Mouse (Mus musculus): ENCODE results near the gene Gdf9. TPM values are rescaled to one million over a fixed set of nuclear protein-coding genes. Genes with fewer than 3 reads are reported as not detected.
A peak's percentile ranks its signal among the peaks of the same experiment; 100 is the strongest.

The Gdf9 gene
- polyA plus RNA-seq, 1 experiment: 3.7 TPM

- no peaks in the 10 kb centered on the region for H3K36me3 ChIP-seq (ENCODE audit: control insufficient read depth, insufficient read depth)
- H3K4me2 ChIP-seq (ENCODE audit: low read depth): no peak overlapping the region
- no peaks in the 10 kb centered on the region for H3K79me2 ChIP-seq (ENCODE audit: control insufficient read depth, insufficient read depth)
- no peak overlapping the region for H3ac ChIP-seq (ENCODE audit: control insufficient read depth, insufficient read length)
- peaks cover 8% of the 10 kb centered on the region for H3K27me3 ChIP-seq (ENCODE audit: control insufficient read depth, insufficient read depth, insufficient read length)
- H3K4me3 ChIP-seq: no peak overlapping the region
- TF ChIP-seq MYOG (IDR thresholded peaks at IDR 0.05; ENCODE audit: control insufficient read depth in 1 of 3, insufficient read depth in 1 of 3, insufficient read length in 2 of 3, low read depth in 2 of 3) (no peak), POLR2A (IDR thresholded peaks at IDR 0.05; ENCODE audit: insufficient read length, low read depth) (no peak), E2F4 (IDR thresholded peaks at IDR 0.05; ENCODE audit: insufficient read depth) (no peak), POLR2AphosphoS2 (IDR thresholded peaks at IDR 0.05; ENCODE audit: insufficient read length, low read depth) (no peak), SRF (IDR thresholded peaks at IDR 0.05; ENCODE audit: control insufficient read depth, insufficient read length, low read depth) (no peak), TCF12 (IDR thresholded peaks at IDR 0.05; ENCODE audit: insufficient read depth, poor library complexity, severe bottlenecking) (no peak), CEBPB (IDR thresholded peaks at IDR 0.05; ENCODE audit: insufficient read depth, poor library complexity, severe bottlenecking) (no peak), REST (IDR thresholded peaks at IDR 0.05; ENCODE audit: insufficient read depth, insufficient read length) (no peak), USF1 (IDR thresholded peaks at IDR 0.05; ENCODE audit: low read depth) (no peak), MAX (IDR thresholded peaks at IDR 0.05; ENCODE audit: low read depth) (no peak), MYOD1 (IDR thresholded peaks at IDR 0.05; ENCODE audit: control insufficient read depth in 1 of 3, insufficient read length in 2 of 3, low read depth in 2 of 3) (no peak), TCF3 (IDR thresholded peaks at IDR 0.05; ENCODE audit: insufficient read length, low read depth) (no peak)
Measured at GRCm38 (mm10) chr11:53453031-53453430, 22.2 kb downstream of the Gdf9 start.

- H3K4me2 ChIP-seq (ENCODE audit: low read depth): peak within 1 kb of the TSS; percentile 71
- no peaks in the 10 kb centered on the region for H3K27me3 ChIP-seq (ENCODE audit: control insufficient read depth, insufficient read depth, insufficient read length)
- H3K4me3 ChIP-seq: peak within 1 kb of the TSS; percentile 25
- H3K79me2 ChIP-seq (ENCODE audit: control insufficient read depth, insufficient read depth): no peaks in the 10 kb centered on the region
- no peaks in the 10 kb centered on the region for H3K36me3 ChIP-seq (ENCODE audit: control insufficient read depth, insufficient read depth)
- H3ac ChIP-seq (ENCODE audit: control insufficient read depth, insufficient read length): no peak within 1 kb of the TSS
- TF ChIP-seq POLR2A (IDR thresholded peaks at IDR 0.05; ENCODE audit: insufficient read length, low read depth): peak; percentile 61
- TF ChIP-seq REST (IDR thresholded peaks at IDR 0.05; ENCODE audit: insufficient read depth, insufficient read length): no peak
Measured at GRCm38 (mm10) chr11:53456474-53457371, 25.9 kb downstream of the Gdf9 start, which contains the start of the genes Gm10447 and Shroom1. TSS of gene Gm10447 (minus strand) at chr11:53457110. TSS of gene Shroom1 (plus strand) at chr11:53457205.

- no peaks in the 10 kb centered on the region for H3K36me3 ChIP-seq (ENCODE audit: control insufficient read depth, insufficient read depth)
- H3K4me2 ChIP-seq (ENCODE audit: low read depth): peak overlapping the region; percentile 71
- TF ChIP-seq POLR2AphosphoS2 (IDR thresholded peaks at IDR 0.05; ENCODE audit: insufficient read length, low read depth) (no peak), MYOD1 (IDR thresholded peaks at IDR 0.05; ENCODE audit: control insufficient read depth in 1 of 3, insufficient read length in 2 of 3, low read depth in 2 of 3) (peak in 1 of 3 experiments; percentile 1)
- no peak overlapping the region for H3ac ChIP-seq (ENCODE audit: control insufficient read depth, insufficient read length)
- H3K4me3 ChIP-seq: peak overlapping the region; percentile 25
- no peaks in the 10 kb centered on the region for H3K27me3 ChIP-seq (ENCODE audit: control insufficient read depth, insufficient read depth, insufficient read length)
- no peaks in the 10 kb centered on the region for H3K79me2 ChIP-seq (ENCODE audit: control insufficient read depth, insufficient read depth)
Measured at GRCm38 (mm10) chr11:53457372-53457954, 26.6 kb downstream of the Gdf9 start.

- Histone ChIP-seq H3K79me2 (ENCODE audit: control insufficient read depth, insufficient read depth) (no peaks in the 10 kb centered on the region), H3ac (ENCODE audit: control insufficient read depth, insufficient read length) (no peak overlapping the region), H3K4me3 (no peak overlapping the region), H3K27me3 (ENCODE audit: control insufficient read depth, insufficient read depth, insufficient read length) (no peaks in the 10 kb centered on the region), H3K36me3 (ENCODE audit: control insufficient read depth, insufficient read depth) (no peaks in the 10 kb centered on the region), H3K4me2 (ENCODE audit: low read depth) (no peak overlapping the region)
- no peak for TF ChIP-seq MAX (IDR thresholded peaks at IDR 0.05; ENCODE audit: low read depth)
- TF ChIP-seq POLR2AphosphoS2 (IDR thresholded peaks at IDR 0.05; ENCODE audit: insufficient read length, low read depth): no peak
- no peak for TF ChIP-seq E2F4 (IDR thresholded peaks at IDR 0.05; ENCODE audit: insufficient read depth)
Measured at GRCm38 (mm10) chr11:53458996-53459395, 28.2 kb downstream of the Gdf9 start.

GRCm38 (mm10) chr11:53460192-53460591 lies 29.4 kb downstream of the Gdf9 start:
- no peaks in the 10 kb centered on the region for H3K27me3 ChIP-seq (ENCODE audit: control insufficient read depth, insufficient read depth, insufficient read length)

More at GRCm38 (mm10) chr11:53460192-53460591, 29.4 kb downstream of the Gdf9 start:
- TF ChIP-seq TCF3 (IDR thresholded peaks at IDR 0.05; ENCODE audit: insufficient read length, low read depth): no peak
- TF ChIP-seq REST (IDR thresholded peaks at IDR 0.05; ENCODE audit: insufficient read depth, insufficient read length): no peak
- TF ChIP-seq MYOD1 (IDR thresholded peaks at IDR 0.05; ENCODE audit: control insufficient read depth in 1 of 3, insufficient read length in 2 of 3, low read depth in 2 of 3): no peak
- no peak for TF ChIP-seq POLR2AphosphoS2 (IDR thresholded peaks at IDR 0.05; ENCODE audit: insufficient read length, low read depth)
- TF ChIP-seq MAX (IDR thresholded peaks at IDR 0.05; ENCODE audit: low read depth): no peak
- no peak for TF ChIP-seq CEBPB (IDR thresholded peaks at IDR 0.05; ENCODE audit: insufficient read depth, poor library complexity, severe bottlenecking)
- no peak for TF ChIP-seq USF1 (IDR thresholded peaks at IDR 0.05; ENCODE audit: low read depth)
- TF ChIP-seq TCF12 (IDR thresholded peaks at IDR 0.05; ENCODE audit: insufficient read depth, poor library complexity, severe bottlenecking): no peak
- no peak for TF ChIP-seq MYOG (IDR thresholded peaks at IDR 0.05; ENCODE audit: control insufficient read depth in 1 of 3, insufficient read depth in 1 of 3, insufficient read length in 2 of 3, low read depth in 2 of 3)
- no peak for TF ChIP-seq SRF (IDR thresholded peaks at IDR 0.05; ENCODE audit: control insufficient read depth, insufficient read length, low read depth)
- no peak for TF ChIP-seq E2F4 (IDR thresholded peaks at IDR 0.05; ENCODE audit: insufficient read depth)
- no peak for TF ChIP-seq POLR2A (IDR thresholded peaks at IDR 0.05; ENCODE audit: insufficient read length, low read depth)
- no peak overlapping the region for H3ac ChIP-seq (ENCODE audit: control insufficient read depth, insufficient read length)
- H3K4me2 ChIP-seq (ENCODE audit: low read depth): no peak overlapping the region
- H3K4me3 ChIP-seq: no peak overlapping the region
- no peaks in the 10 kb centered on the region for H3K36me3 ChIP-seq (ENCODE audit: control insufficient read depth, insufficient read depth)
- H3K79me2 ChIP-seq (ENCODE audit: control insufficient read depth, insufficient read depth): no peaks in the 10 kb centered on the region
